Mouse (Mus musculus) gastrocnemius, postnatal 25 days (tissue): ENCODE results near the gene Plekho2. TPM values are rescaled to one million over a fixed set of nuclear protein-coding genes. Genes with fewer than 3 reads are reported as not detected.

Experiments used
- DNase-seq: peaks from one replicate; pipeline ENCODE4 v3.0.0; 2022
- total RNA-seq, 2 experiments: library from RNA; stranded (reverse); gene quantifications; 1 replicate in 1 of 2; 2 replicates in 1 of 2; pipeline ENCODE4 v1.2.3; 2021

Plekho2 gene
- total RNA-seq, 2 experiments from 2014 or later = 4.7 to 6.3 TPM

- peak; percentile 84 for DNase-seq
Measured at GRCm38 (mm10) chr9:65586406-65587269, 6.8 kb upstream of the Plekho2 start, which contains the start of gene Pif1. Gene Pif1 (plus strand): TSS chr9:65587160.

GRCm38 (mm10) chr9:65583045-65583444 lies 3.2 kb upstream of the Plekho2 start:
- no peak for DNase-seq

DNA sequence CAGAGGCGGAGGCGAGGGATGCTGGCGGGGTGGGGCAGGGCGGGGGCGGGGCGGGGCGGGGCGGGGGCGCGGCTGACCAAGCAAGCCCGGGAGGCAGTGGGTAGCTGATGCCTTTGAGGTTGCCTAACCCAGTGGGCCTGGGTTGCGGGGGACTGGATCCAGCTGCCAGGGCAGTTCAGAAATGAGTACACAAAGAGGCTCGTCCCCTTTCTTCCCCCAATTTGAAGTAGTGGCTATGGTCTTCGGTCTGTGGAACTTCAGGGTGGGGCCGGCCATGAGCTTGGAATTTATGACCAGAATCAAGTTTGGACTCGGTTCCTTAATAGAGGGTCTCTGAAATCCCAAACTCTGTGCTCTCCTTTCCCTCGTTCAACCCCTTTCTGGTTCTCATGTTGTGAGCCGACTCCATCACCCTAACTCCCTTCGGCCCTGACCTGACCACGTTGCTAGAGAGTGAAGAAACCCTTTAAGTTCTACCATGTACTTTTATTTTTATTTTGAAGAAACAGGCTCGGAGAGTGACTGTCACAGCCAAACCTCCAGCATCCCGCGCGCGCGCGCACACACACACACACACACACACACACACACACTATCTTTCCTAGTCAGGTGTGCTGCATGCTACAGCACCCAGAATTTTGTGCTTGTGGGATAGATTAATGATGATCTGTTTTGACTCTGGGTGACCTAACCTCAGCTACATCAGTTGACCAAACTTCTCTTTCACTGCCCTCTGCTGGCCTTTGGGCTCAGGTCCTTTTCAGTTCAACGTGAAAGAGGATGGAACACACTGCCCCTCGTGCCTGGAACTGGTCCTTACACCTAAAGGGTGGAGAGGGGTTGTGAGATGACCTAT lies 789 bp upstream of the Plekho2 start:
- peak; percentile 79 for DNase-seq

- DNase-seq = peak; percentile 46
Measured at GRCm38 (mm10) chr9:65578801-65579249, 1.0 kb downstream of the Plekho2 start.

DNA sequence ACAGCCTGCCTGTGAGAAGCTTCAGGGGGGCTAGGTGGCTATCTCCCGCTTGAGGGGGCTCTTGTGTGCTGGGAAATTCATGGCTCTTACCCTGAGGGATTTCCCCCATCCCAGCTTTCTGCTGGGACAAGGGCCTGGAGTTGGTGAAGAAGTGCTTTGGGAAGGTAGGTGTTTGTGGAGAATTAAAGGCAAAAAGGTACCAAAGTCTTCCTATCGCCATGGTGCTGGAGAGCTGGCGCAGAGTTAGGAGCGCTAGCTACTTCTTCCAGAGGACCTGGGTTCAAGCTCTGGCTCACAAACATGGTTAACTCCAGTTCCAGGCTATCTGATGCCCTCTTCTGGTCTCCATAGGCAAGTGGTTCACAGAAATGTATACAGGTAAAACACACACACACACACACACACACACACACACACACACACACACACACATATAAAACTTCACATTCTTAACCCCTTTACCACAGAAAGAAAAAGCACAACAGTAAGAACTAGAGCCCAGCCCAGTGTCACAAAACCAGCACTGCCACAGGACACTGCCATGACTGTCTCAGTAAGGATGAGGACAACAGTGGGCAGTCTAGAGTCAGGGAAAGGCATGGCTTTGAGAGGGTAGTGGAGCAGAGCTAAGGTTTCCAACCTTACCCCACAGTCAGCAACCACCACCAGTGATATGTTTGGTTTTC lies 2.2 kb downstream of the Plekho2 start:
- no peak for DNase-seq

GRCm38 (mm10) chr9:65576861-65577510 lies 2.9 kb downstream of the Plekho2 start:
- peak; percentile 45 for DNase-seq

DNA sequence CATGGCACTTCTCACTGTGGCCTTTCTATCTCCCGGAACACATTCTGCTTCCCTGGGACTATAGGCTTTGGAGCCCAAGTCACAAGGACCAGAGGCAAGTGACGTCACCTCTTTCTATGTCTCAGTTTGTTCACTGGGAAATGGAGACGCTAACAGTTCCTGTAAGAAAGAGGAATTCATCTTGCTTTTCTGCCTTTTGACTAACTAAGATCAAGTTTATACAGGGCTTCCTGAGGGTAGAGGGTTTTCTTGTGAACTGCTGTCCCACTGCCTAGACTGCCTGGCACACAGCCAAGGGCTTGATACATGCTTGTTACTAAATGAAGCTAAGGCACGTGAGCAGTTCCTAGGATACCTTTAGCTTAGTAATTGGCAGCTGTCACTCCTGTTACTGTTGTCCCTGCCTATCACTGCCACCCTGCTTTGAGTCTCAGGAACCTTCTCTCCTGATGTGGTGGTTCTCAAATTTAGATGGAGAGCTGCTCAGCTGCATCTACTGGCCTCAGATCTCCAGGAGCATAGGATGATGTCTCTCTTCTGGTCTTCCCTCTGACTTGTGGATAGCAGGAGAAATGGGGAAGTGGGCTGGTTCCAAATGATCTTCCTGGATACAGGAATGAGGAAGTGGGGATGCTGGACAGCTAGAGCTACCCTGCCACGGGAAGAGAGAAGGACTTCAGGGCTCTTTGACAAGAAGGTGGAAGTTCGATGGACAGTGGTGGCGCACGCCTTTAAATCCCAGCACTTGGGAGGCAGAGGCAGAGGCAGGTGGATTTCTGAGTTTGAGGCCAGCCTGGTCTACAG lies 4.2 kb downstream of the Plekho2 start:
- no peak for DNase-seq

- DNase-seq = no peak
Measured at GRCm38 (mm10) chr9:65574513-65575392, 5.1 kb downstream of the Plekho2 start.

DNA sequence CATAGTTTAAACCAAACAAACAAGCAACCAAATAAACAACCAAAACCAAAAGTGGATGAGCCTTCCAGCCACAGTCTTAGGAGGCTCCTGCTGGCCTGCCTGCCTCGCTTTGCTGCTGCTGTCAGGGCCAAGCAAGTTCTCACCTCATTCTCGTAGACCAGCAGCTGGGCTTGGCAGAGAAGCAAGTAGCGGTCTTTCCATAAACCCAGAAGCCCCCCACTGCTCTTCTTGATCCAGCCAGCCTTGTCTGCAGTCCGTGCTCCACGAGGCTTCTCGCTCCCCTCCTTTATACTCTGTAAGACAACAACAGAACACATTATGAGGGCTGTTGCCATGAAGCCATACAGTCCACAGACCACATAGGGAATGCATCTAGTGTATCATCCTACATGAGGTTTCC lies 7.0 kb downstream of the Plekho2 start:
- no peak for DNase-seq

GRCm38 (mm10) chr9:65569491-65569971 lies 10.3 kb downstream of the Plekho2 start:
- peak; percentile 79 for DNase-seq

DNA sequence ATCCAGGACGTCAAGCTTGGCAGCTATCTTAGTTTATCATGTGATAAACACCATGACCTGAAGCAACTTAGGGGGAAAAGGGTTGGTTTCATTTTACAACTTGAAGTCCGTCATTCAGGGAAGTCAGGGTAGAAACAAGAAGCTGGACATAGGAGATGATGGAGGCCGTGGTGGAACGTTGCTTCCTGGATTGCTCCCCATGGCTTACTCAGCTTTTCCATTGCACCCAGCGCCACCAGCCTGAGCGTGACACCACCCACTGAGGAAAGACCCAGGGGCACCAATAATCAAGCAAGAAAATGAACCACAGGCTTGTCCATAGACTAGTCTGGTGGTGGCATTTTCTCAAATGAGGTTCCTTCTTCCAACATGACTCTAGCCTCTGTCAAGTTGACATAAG lies 11.1 kb downstream of the Plekho2 start:
- no peak for DNase-seq

DNA sequence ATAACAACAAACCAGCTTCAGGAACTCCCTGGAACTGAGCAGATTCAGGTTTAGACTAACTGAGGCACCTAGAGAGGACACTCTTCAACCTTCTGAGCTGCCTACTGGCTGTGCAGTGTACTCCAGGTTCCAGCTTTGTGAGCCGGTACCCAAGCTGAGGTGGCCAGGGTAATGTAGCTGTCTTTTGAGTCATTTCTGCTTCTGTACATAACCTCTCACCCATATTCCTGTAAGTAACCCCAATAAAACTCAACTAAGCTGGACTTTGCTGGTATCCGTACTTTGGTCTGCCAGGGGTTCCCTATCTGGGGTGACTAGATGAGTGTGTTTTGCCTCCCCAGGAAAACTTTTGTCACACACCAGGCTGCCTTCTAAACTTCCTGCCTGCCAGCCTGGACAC lies 15.1 kb downstream of the Plekho2 start:
- DNase-seq = no peak

- no peak for DNase-seq
Measured at GRCm38 (mm10) chr9:65563073-65563472, 16.8 kb downstream of the Plekho2 start.

- peak; percentile 78 for DNase-seq
Measured at GRCm38 (mm10) chr9:65562081-65562506, 17.7 kb downstream of the Plekho2 start.

- peak; percentile 82 for DNase-seq
Measured at GRCm38 (mm10) chr9:65561016-65561415, 18.8 kb downstream of the Plekho2 start.

- DNase-seq = no peak
Measured at GRCm38 (mm10) chr9:65558806-65559205, 21.0 kb downstream of the Plekho2 start.

GRCm38 (mm10) chr9:65556979-65557378 lies 22.9 kb downstream of the Plekho2 start:
- DNase-seq = no peak

GRCm38 (mm10) chr9:65556349-65556748 lies 23.5 kb downstream of the Plekho2 start:
- DNase-seq = no peak

DNA sequence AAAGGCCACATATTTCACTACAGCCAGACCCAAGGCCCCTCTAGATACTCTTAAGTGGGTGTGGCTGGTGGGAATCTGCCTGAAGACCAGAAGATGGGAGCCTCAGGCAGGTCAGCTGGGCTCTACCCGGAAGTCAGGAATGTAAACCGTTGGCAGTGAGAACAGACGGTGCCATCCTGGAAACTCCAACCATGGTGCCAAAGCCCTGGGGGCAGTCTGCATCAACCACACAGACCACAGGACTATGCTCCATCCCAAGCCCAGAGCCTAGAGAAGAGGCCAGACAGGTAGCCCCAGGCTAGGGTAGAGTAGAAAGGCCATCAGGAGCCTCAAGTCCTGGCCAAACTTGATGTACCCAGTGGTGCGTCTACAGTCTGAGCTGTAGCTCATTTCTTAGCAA lies 24.2 kb downstream of the Plekho2 start:
- DNase-seq = no peak

GRCm38 (mm10) chr9:65555001-65555405 lies 24.8 kb downstream of the Plekho2 start:
- DNase-seq = peak; percentile 54
